Mouse (Mus musculus) liver, adult 2 months (tissue): ENCODE measurements around the gene B3gnt2.

Experiments
- CTCF ChIP-seq: fragments of 200-500 bp; IDR thresholded peaks from 2 replicates; pipeline ENCODE4 v1.5.1; 2011; ENCODE audit warnings: low read depth, low read length, control low read depth
- POLR2A ChIP-seq: fragments of 200-500 bp; IDR thresholded peaks from 2 replicates; pipeline ENCODE4 v1.6.1; 2011; ENCODE audit warnings: low read length, control low read depth; ENCODE audit not compliant: insufficient read depth; ENCODE audit errors: extremely low read depth

GRCm38 (mm10) chr11:22743561-22744269, 117.0 kb downstream of the B3gnt2 start:
- TF ChIP-seq CTCF (no peak), POLR2A (no peak)
